Mouse (Mus musculus) hindbrain, postnatal 0 days (tissue): ENCODE measurements around the gene Psen2. TPM values are rescaled to one million over a fixed set of nuclear protein-coding genes. Genes with fewer than 3 reads are reported as not detected.
A peak's percentile ranks its signal among the peaks of the same experiment; 100 is the strongest.

ENCODE experiments used
- ATAC-seq: fragments of 200-750 bp; cut with Nextera tagmentation; 2 replicates; pipeline ENCODE4 v1.8.0; 2017; ENCODE audit warnings: mild to moderate bottlenecking, moderate TSS enrichment, moderate library complexity
- DNase-seq: peaks from one replicate; pipeline ENCODE4 v3.0.0-alpha.2; 2015; ENCODE audit warnings: low spot score
- H3K27ac ChIP-seq: fragments of 300-500 bp; sonication (generic); 2 replicates; pipeline ENCODE4 v1.5.1; 2014; ENCODE audit warnings: mild to moderate bottlenecking
- H3K27me3 ChIP-seq: fragments of 300-500 bp; sonication (generic); 2 replicates; pipeline ENCODE4 v1.6.1; 2014; ENCODE audit warnings: low read length, mixed read lengths; ENCODE audit not compliant: insufficient read depth
- H3K36me3 ChIP-seq: fragments of 300-500 bp; sonication (generic); 2 replicates; pipeline ENCODE4 v1.6.1; 2014; ENCODE audit warnings: low read length, mixed read lengths; ENCODE audit not compliant: insufficient read depth
- H3K4me1 ChIP-seq: fragments of 300-500 bp; sonication (generic); 2 replicates; pipeline ENCODE4 v1.6.1; 2014; ENCODE audit warnings: antibody characterized with exemption, low read length, mixed read lengths; ENCODE audit not compliant: insufficient read depth
- H3K4me2 ChIP-seq: fragments of 300-500 bp; sonication (generic); 2 replicates; pipeline ENCODE4 v1.6.1; 2014; ENCODE audit warnings: low read depth, mild to moderate bottlenecking, low read length, moderate library complexity, mixed read lengths
- H3K4me3 ChIP-seq: fragments of 300-500 bp; sonication (generic); 2 replicates; pipeline ENCODE4 v1.5.1; 2014; ENCODE audit warnings: low read length
- H3K9ac ChIP-seq: fragments of 300-500 bp; sonication (generic); replicated peaks from 2 replicates; pipeline ENCODE4 v1.6.1; 2014; ENCODE audit warnings: mild to moderate bottlenecking, low read length, moderate library complexity, mixed read lengths
- H3K9me3 ChIP-seq: fragments of 300-500 bp; sonication (generic); 2 replicates; pipeline ENCODE4 v1.6.1; 2016; ENCODE audit warnings: low read length, mixed read lengths
- CTCF ChIP-seq: IDR thresholded peaks from 2 replicates; pipeline ENCODE4 v1.5.1; 2016; ENCODE audit warnings: antibody characterized with exemption, control low read depth, low read depth
- WGBS: fragments of 180-500 bp; shearing (Covaris S2); extraction: QIAGEN DNeasy Blood & Tissue Kit; methylation state at CpG from one replicate; pipeline ENCODE4 v1.1.7; 2014; 5-methylcytosine and 5-hydroxymethylcytosine counted together
- polyA plus RNA-seq: library from polyadenylated mRNA; unstranded; fragments of >200 nt; fragmentation: Nextera tagmentation; extraction: Ambion mirVana; gene quantifications from 2 replicates; pipeline ENCODE4 v1.2.1, GENCODE M21; 2015
- total RNA-seq: library from RNA; depleted of rRNA; stranded (reverse); fragments of >200 nt; gene quantifications from 2 replicates; pipeline ENCODE4 v1.2.3, GENCODE M21; 2014

Gene Psen2
- total and polyA plus RNA-seq, 2 experiments from 2014 or later, result 23.7 to 33.5 TPM

DNA sequence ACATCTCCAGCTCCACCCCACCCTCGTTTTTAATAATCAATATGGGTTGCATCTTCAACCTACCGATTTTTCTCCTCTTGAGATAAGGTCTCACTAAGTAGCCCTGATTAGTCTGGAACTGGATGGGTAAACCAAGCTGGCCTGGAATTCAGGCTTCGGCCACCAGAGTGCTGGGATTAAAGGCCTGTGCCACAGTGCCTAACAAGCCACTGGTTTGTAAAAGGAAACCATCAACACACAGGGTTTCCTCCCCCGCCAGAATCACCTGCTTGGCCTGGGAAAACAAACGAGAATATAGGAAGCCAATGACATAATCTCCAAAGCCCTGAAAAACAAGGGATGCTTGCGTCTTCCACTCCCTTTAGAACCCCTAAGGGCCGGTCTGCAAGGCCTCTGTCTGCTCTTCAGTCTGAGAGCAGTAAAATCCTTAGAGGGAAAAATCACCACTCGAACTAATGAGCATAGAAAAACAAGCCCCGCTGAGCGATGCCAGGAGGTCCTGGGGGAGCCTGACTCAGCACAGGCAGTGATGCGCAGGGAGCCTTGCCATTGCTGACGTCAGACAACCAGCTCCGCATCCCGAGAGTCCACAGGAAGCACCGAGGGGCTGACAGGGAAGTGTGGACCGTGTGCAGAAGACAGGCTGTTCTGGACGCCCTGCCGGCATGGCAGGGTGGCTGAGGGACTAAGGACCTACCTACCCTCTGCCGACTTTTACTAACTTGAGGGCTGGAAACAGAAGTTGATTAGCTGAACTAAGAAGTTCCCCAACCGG is 13.4 kb downstream of the Psen2 start:
- ATAC-seq (peak; percentile 71), DNase-seq (peak; percentile 73)
- H3K27ac ChIP-seq, result peak overlapping the region; percentile 51; the same call in 1 of the 2 replicates
- WGBS, result 20% methylated on average over 20 of the region's 20 CpGs
- no peaks in the 10 kb centered on the region for H3K27me3 ChIP-seq
- peak; percentile 31; the same call in 1 of the 2 replicates for TF ChIP-seq CTCF
- no peaks in the 10 kb centered on the region for H3K4me1 ChIP-seq
- H3K9ac ChIP-seq, result no peak overlapping the region
- H3K4me3 ChIP-seq, result no peak overlapping the region
- H3K4me2 ChIP-seq, result peak overlapping the region; percentile 3
- no peaks in the 10 kb centered on the region for H3K9me3 ChIP-seq
- H3K36me3 ChIP-seq, result no peaks in the 10 kb centered on the region

DNA sequence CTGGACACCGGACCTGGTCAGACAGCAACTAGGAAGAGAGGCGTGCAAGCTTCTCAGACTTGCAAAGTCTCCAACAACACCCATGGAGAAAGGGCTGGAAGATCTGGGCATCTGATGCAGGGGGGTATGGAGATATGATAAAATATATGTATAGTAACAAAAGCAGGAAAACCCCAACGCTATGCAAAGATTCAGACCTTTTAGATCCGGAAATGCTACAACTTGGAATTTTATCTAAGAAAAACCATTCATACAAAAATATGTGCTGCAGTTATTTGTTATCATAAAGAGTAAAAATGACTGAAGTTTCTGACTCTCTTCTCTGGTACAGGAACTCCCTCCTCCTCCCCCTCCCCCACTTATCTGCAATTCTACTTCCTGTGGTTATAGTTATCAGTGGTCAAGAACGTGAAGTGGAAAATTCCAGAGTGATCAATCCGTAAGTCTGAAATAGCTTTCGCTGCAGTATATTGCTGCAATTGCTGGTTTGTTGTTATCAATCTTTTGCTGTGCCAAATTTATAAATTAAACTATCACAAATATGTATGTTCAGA is 14.6 kb downstream of the Psen2 start:
- H3K27ac ChIP-seq, result no peak overlapping the region
- no peaks in the 10 kb centered on the region for H3K27me3 ChIP-seq
- no peak overlapping the region for H3K4me2 ChIP-seq
- TF ChIP-seq CTCF, result no peak
- H3K9ac ChIP-seq, result no peak overlapping the region
- no peaks in the 10 kb centered on the region for H3K36me3 ChIP-seq
- no peak overlapping the region for H3K4me3 ChIP-seq
- DNase-seq (no peak), ATAC-seq (no peak)
- no peaks in the 10 kb centered on the region for H3K4me1 ChIP-seq
- H3K9me3 ChIP-seq, result no peaks in the 10 kb centered on the region
- 90% methylated on average over 7 of the region's 7 CpGs for WGBS

DNA sequence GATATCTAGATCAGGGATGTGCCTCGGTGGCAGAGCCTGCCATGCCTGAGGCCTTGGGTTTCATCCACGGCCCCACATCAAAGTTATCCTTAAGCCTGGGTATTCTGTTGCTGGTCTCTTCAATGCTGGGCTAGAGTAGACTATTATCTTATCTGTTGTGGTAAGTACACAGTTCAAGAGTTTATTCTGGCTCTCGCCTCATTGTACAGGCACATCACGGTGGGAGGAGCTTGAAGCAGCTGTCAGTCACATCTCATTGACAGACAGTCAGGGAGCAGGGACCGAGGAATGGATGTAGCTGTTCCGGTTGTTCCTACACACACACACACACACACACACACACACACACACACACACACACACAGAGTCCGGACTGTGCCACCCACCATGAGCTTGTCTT is 15.3 kb downstream of the Psen2 start:
- Histone ChIP-seq H3K36me3 (no peaks in the 10 kb centered on the region), H3K4me1 (no peaks in the 10 kb centered on the region), H3K9ac (no peak overlapping the region), H3K9me3 (no peaks in the 10 kb centered on the region), H3K27me3 (no peaks in the 10 kb centered on the region), H3K4me2 (no peak overlapping the region), H3K4me3 (no peak overlapping the region), H3K27ac (no peak overlapping the region)
- no peak for DNase-seq
- WGBS, result 79% methylated on average over 7 of the region's 7 CpGs
- no peak for TF ChIP-seq CTCF
- no peak for ATAC-seq

DNA sequence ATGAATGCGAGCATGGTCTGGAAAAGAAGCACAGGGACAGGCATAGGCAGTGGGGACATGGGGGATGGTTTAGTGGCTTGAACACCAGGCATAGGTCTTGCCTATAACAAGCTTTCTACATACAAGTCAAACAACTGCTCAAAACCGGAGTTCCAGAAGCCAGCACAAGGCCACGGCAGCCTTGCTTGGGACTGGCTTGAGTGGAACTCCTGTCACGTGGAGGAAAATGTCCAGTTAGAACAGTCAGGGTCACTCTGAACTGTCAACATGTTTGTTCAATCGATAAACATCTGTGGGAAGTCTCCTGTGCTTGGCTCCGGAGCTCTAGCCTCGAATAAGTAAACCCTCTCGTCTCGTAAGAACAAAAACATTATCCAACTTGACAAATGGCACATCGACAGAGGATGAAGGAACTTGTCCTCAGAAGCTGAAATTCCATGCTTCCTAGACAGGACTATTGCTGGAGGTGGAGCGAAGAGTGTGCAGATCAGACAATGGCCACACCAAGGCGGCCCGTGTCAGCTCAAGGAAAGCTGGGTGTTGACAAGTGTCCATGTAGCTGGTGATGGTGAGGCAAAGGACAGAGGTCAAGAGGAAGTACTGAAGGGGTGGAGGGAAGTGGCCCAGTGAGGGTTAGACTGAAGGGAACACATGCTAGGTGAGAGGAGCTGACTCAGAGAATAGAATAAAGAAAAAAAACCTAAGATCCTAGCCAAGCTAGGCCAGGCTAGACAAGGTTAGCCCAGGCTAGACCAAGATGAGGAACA is 17.3 kb downstream of the Psen2 start:
- H3K4me2 ChIP-seq, result no peak overlapping the region
- TF ChIP-seq CTCF, result no peak
- no peaks in the 10 kb centered on the region for H3K36me3 ChIP-seq
- H3K4me3 ChIP-seq, result no peak overlapping the region
- ATAC-seq (no peak), DNase-seq (no peak)
- H3K27me3 ChIP-seq, result no peaks in the 10 kb centered on the region
- WGBS, result 87% methylated on average over 13 of the region's 13 CpGs
- no peaks in the 10 kb centered on the region for H3K9me3 ChIP-seq
- no peak overlapping the region for H3K27ac ChIP-seq
- no peaks in the 10 kb centered on the region for H3K4me1 ChIP-seq
- no peak overlapping the region for H3K9ac ChIP-seq

DNA sequence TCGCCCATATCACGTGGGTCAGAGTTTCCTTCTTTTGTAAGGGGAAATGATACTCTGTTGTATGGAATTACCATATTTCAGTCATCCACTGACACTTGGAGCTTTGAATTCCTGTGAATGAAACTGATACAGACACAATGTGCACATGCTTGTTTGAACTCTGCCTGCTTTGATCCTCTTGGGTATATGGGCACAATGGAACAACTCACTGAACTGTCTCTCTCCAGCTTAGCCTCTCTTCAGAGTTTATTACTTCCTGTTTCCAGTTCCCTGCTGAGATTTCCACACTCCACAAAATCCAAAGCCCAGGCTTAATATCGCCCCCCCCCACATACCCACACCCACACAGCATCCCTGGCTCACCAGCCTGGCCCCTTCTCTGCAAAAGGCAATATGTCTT is 31.5 kb downstream of the Psen2 start:
- Histone ChIP-seq H3K27me3 (no peaks in the 10 kb centered on the region), H3K9me3 (no peaks in the 10 kb centered on the region), H3K36me3 (peaks cover 4% of the 10 kb centered on the region; the same call in 1 of the 2 replicates), H3K4me2 (no peak overlapping the region), H3K4me1 (no peaks in the 10 kb centered on the region), H3K27ac (no peak overlapping the region), H3K9ac (no peak overlapping the region), H3K4me3 (no peak overlapping the region)
- ATAC-seq, result no peak
- 59% methylated on average over 3 of the region's 3 CpGs for WGBS
- no peak for TF ChIP-seq CTCF
- no peak for DNase-seq

DNA sequence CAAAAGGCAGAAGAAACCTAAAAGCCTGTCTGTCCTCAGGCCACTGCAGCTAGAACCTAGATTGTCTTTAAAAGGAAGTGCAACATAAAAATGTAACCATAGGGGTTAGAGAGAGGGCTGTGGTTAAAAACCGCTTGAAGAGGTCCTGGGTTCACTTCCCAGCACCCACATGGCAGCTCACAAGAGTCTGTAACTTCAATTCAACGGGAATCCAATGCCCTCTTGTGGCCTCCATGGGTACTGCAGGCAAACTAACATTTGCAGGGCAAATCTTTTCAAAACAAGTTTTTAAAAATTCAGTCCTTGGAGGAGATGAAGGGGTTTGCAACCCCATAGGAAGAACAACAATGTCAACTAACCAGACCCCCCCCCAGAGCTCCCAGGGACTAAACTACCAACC is 32.7 kb downstream of the Psen2 start:
- H3K27me3 ChIP-seq, result no peaks in the 10 kb centered on the region
- H3K9ac ChIP-seq, result no peak overlapping the region
- H3K4me1 ChIP-seq, result no peaks in the 10 kb centered on the region
- peak; percentile 23 for DNase-seq
- peaks cover 4% of the 10 kb centered on the region; the same call in 1 of the 2 replicates for H3K36me3 ChIP-seq
- peak; percentile 70 for TF ChIP-seq CTCF
- H3K27ac ChIP-seq, result no peak overlapping the region
- H3K4me3 ChIP-seq, result no peak overlapping the region
- no peaks in the 10 kb centered on the region for H3K9me3 ChIP-seq
- 34% methylated on average over 2 of the region's 2 CpGs for WGBS
- H3K4me2 ChIP-seq, result no peak overlapping the region
- no peak for ATAC-seq
